In genomic region chr13:21263910-21264309, GRCm38 (mm10) we compare ENCODE assay signal across 8 mouse cellular contexts. TPM values are rescaled to one million over a fixed set of nuclear protein-coding genes. Genes with fewer than 3 reads are reported as not detected.
DNase-seq lines count a peak whose midpoint lies in the region; ATAC-seq and TF ChIP-seq lines count a peak whose summit lies in the region.

No protein-coding gene starts in this region.

- peak overlapping the region; percentile 99 for H3K4me3 ChIP-seq in ES-Bruce4 (ENCODE audit: low read depth, low read length)
- H3K4me3 ChIP-seq in forebrain, postnatal 0 days (ENCODE audit: low read depth, low read length), result peak overlapping the region; percentile 36
- peak overlapping the region; percentile 54 for H3K4me3 ChIP-seq in liver, embryonic 16.5 days (ENCODE audit: low read depth, low read length)

- no peaks in the 10 kb centered on the region for H3K36me3 ChIP-seq in ES-Bruce4 (ENCODE audit: control insufficient read depth, insufficient read depth, low read length, poor library complexity, severe bottlenecking)
- no peaks in the 10 kb centered on the region for H3K36me3 ChIP-seq in forebrain, postnatal 0 days (ENCODE audit: insufficient read depth)
- H3K36me3 ChIP-seq in liver, embryonic 16.5 days (ENCODE audit: control insufficient read depth, insufficient read depth), result no peaks in the 10 kb centered on the region

- peak overlapping the region; percentile 83 for H3K9ac ChIP-seq in ES-Bruce4 (ENCODE audit: low read depth, poor library complexity, severe bottlenecking)
- no peak overlapping the region for H3K9ac ChIP-seq in forebrain, postnatal 0 days
- no peak overlapping the region for H3K9ac ChIP-seq in liver, embryonic 16.5 days (ENCODE audit: low read depth, low read length)

- WGBS in forebrain, postnatal 0 days, result 2% methylated on average over 11 of the region's 11 CpGs
- WGBS in liver, embryonic 16.5 days (ENCODE audit: insufficient replicate concordance), result 3% methylated on average over 11 of the region's 11 CpGs

- no peak for TF ChIP-seq EP300 in ES-Bruce4 (IDR thresholded peaks at IDR 0.05; ENCODE audit: insufficient read depth, low read depth, low read length)

- no peak for TF ChIP-seq POLR2A in ES-Bruce4 (IDR thresholded peaks at IDR 0.05; ENCODE audit: insufficient read depth, low read length)

- no peaks in the 10 kb centered on the region for H3K27me3 ChIP-seq in ES-Bruce4 (ENCODE audit: control insufficient read depth, insufficient read depth, low read length, poor library complexity, severe bottlenecking)
- no peaks in the 10 kb centered on the region; the same call in none of the 2 replicates for H3K27me3 ChIP-seq in forebrain, postnatal 0 days (ENCODE audit: insufficient read depth, low read length)
- no peaks in the 10 kb centered on the region; the same call in none of the 2 replicates for H3K27me3 ChIP-seq in liver, embryonic 16.5 days (ENCODE audit: control insufficient read depth, insufficient read depth, low read depth, low read length)

- no peaks in the 10 kb centered on the region for H3K4me1 ChIP-seq in ES-Bruce4 (ENCODE audit: control insufficient read depth, insufficient read depth, low read length)
- H3K4me1 ChIP-seq in forebrain, postnatal 0 days (ENCODE audit: insufficient read depth), result no peaks in the 10 kb centered on the region
- H3K4me1 ChIP-seq in liver, embryonic 16.5 days (ENCODE audit: control insufficient read depth, low read depth, low read length), result no peaks in the 10 kb centered on the region

- peak overlapping the region; percentile 45 for H3K4me2 ChIP-seq in forebrain, postnatal 0 days (ENCODE audit: low read depth)
- peak overlapping the region; percentile 54 for H3K4me2 ChIP-seq in liver, embryonic 16.5 days (ENCODE audit: low read depth, low read length)

- no peak for TF ChIP-seq CTCF in ES-Bruce4 (IDR thresholded peaks at IDR 0.05; ENCODE audit: low read depth, low read length)
- TF ChIP-seq CTCF in forebrain, postnatal 0 days (IDR thresholded peaks at IDR 0.05; ENCODE audit: low read depth), result no peak

- DNase-seq in frontal cortex, postnatal 14 days (ENCODE audit: low spot score in 2 of 2), result no peak
- DNase-seq in forebrain, postnatal 0 days, result no peak
- DNase-seq in thymus, postnatal 36 days, result no peak
- DNase-seq in right cerebral cortex, postnatal 36 days (ENCODE audit: low spot score in 2 of 2), result no peak

- ATAC-seq in frontal cortex, adult (ENCODE audit: low TSS enrichment), result peak; percentile 36
- ATAC-seq in forebrain, postnatal 0 days, result no peak
- no peak for ATAC-seq in liver, embryonic 16.5 days (ENCODE audit: low read depth)
- ATAC-seq in megakaryocyte-erythroid progenitor cell, adult 5-6 weeks (replicated peaks; ENCODE audit: low FRiP score, low TSS enrichment, poor library complexity, severe bottlenecking), result no peak

- H3K27ac ChIP-seq in ES-Bruce4 (ENCODE audit: insufficient read depth, low read length), result no peak overlapping the region
- no peak overlapping the region for H3K27ac ChIP-seq in forebrain, postnatal 0 days (ENCODE audit: low read depth, low read length)
- H3K27ac ChIP-seq in liver, embryonic 16.5 days (ENCODE audit: low read length), result no peak overlapping the region

- no peaks in the 10 kb centered on the region for H3K9me3 ChIP-seq in ES-Bruce4 (replicated peaks; ENCODE audit: control insufficient read depth, insufficient read depth, low read length, poor library complexity, severe bottlenecking)
- no peaks in the 10 kb centered on the region for H3K9me3 ChIP-seq in forebrain, postnatal 0 days (ENCODE audit: low read length)
- H3K9me3 ChIP-seq in liver, embryonic 16.5 days (replicated peaks; ENCODE audit: control insufficient read depth, low read length), result no peaks in the 10 kb centered on the region

RNA-seq across cellular contexts. Expression of gene Gpx5, which starts 28.6 kb away (rescaled TPM):
- polyA plus RNA-seq in ES-Bruce4 (2011; ENCODE audit: insufficient read depth, insufficient read length, low read depth, missing spikeins), result not detected in 2 replicates
- total RNA-seq in forebrain, postnatal 0 days (2014; rRNA removed), result not detected in 2 replicates
- polyA plus RNA-seq in forebrain, postnatal 0 days (2015; fragmentation: Nextera tagmentation; extraction: Ambion mirVana), result not detected in 2 replicates
- not detected in 2 replicates for polyA plus RNA-seq in liver, embryonic 16.5 days (2015; fragmentation: Nextera tagmentation; extraction: Ambion mirVana)
- total RNA-seq in megakaryocyte-erythroid progenitor cell, adult 5-6 weeks (2014; fragmentation: Nextera tagmentation), result not detected in 2 replicates
- total RNA-seq in megakaryocyte-erythroid progenitor cell, adult 5-6 weeks (2017), result not detected in 2 replicates

RNA-seq across cellular contexts. Expression of gene Gpx6, which starts 48.0 kb away (rescaled TPM):
- polyA plus RNA-seq in ES-Bruce4 (2011; ENCODE audit: insufficient read depth, insufficient read length, low read depth, missing spikeins), result 1.2 and 2.2 TPM in 2 replicates
- 0.15 TPM in 1 of 2 replicates, not detected in the other for total RNA-seq in forebrain, postnatal 0 days (2014; rRNA removed)
- polyA plus RNA-seq in forebrain, postnatal 0 days (2015; fragmentation: Nextera tagmentation; extraction: Ambion mirVana), result 0.11 and 0.14 TPM in 2 replicates
- not detected in 2 replicates for polyA plus RNA-seq in liver, embryonic 16.5 days (2015; fragmentation: Nextera tagmentation; extraction: Ambion mirVana)
- total RNA-seq in megakaryocyte-erythroid progenitor cell, adult 5-6 weeks (2014; fragmentation: Nextera tagmentation), result not detected in 2 replicates
- total RNA-seq in megakaryocyte-erythroid progenitor cell, adult 5-6 weeks (2017), result not detected in 2 replicates

Comparison
In these comparisons a context has a peak if more than half of its experiments do, and no peak if none do; other contexts are left out.
1. H3K4me3 ChIP-seq: peak in every context shown above with its lines; median percentile 99 in ES-Bruce4; 54 in liver, embryonic 16.5 days; 36 in forebrain, postnatal 0 days.